Mouse (Mus musculus): ENCODE measurements at regions not wholly inside any gene's neighbourhood (a gene's known extent, or its start where the extent isn't known, plus 50 kb on each side); places are given as distances from the start of the nearest gene placed in this dataset.

DNA sequence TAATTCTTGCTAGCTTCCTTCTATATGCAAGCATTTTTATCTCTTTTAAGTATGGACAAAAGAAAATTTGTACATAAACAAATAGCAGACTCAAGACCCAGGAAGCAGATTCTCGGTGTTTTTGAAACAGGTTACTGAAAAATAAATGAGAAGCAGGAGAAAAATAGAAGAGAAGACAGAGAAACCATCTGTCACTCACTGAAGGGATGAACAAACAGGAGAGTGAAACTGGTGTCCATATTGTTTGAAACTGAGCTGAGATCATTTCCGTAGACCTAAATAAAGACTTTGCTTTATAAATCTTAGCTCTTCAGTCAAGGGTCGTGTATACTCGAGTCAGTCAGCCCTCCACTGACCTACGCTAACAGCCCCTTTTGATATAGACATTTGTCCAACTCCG, 251.4 kb downstream of the Ptprc start:
- no peak for TF ChIP-seq EP300 (IDR thresholded peaks at IDR 0.05; ENCODE audit: insufficient read depth, low read depth, low read length)
- no peak for TF ChIP-seq CTCF (IDR thresholded peaks at IDR 0.05)
